Mouse (Mus musculus) hindbrain, postnatal 0 days (tissue): ENCODE results near the gene Jade1. TPM values are rescaled to one million over a fixed set of nuclear protein-coding genes. Genes with fewer than 3 reads are reported as not detected.
A peak's percentile ranks its signal among the peaks of the same experiment; 100 is the strongest.

Experiments used
- ATAC-seq: fragments of 200-750 bp; cut with Nextera tagmentation; 2 replicates; pipeline ENCODE4 v1.8.0; 2017; ENCODE audit warnings: mild to moderate bottlenecking, moderate TSS enrichment, moderate library complexity
- DNase-seq: peaks from one replicate; pipeline ENCODE4 v3.0.0-alpha.2; 2015; ENCODE audit warnings: low spot score
- H3K27ac ChIP-seq: fragments of 300-500 bp; sonication (generic); 2 replicates; pipeline ENCODE4 v1.5.1; 2014; ENCODE audit warnings: mild to moderate bottlenecking
- H3K27me3 ChIP-seq: fragments of 300-500 bp; sonication (generic); 2 replicates; pipeline ENCODE4 v1.6.1; 2014; ENCODE audit warnings: low read length, mixed read lengths; ENCODE audit not compliant: insufficient read depth
- H3K36me3 ChIP-seq: fragments of 300-500 bp; sonication (generic); 2 replicates; pipeline ENCODE4 v1.6.1; 2014; ENCODE audit warnings: low read length, mixed read lengths; ENCODE audit not compliant: insufficient read depth
- H3K4me1 ChIP-seq: fragments of 300-500 bp; sonication (generic); 2 replicates; pipeline ENCODE4 v1.6.1; 2014; ENCODE audit warnings: antibody characterized with exemption, low read length, mixed read lengths; ENCODE audit not compliant: insufficient read depth
- H3K4me2 ChIP-seq: fragments of 300-500 bp; sonication (generic); 2 replicates; pipeline ENCODE4 v1.6.1; 2014; ENCODE audit warnings: low read depth, mild to moderate bottlenecking, low read length, moderate library complexity, mixed read lengths
- H3K4me3 ChIP-seq: fragments of 300-500 bp; sonication (generic); 2 replicates; pipeline ENCODE4 v1.5.1; 2014; ENCODE audit warnings: low read length
- H3K9ac ChIP-seq: fragments of 300-500 bp; sonication (generic); replicated peaks from 2 replicates; pipeline ENCODE4 v1.6.1; 2014; ENCODE audit warnings: mild to moderate bottlenecking, low read length, moderate library complexity, mixed read lengths
- H3K9me3 ChIP-seq: fragments of 300-500 bp; sonication (generic); 2 replicates; pipeline ENCODE4 v1.6.1; 2016; ENCODE audit warnings: low read length, mixed read lengths
- CTCF ChIP-seq: IDR thresholded peaks from 2 replicates; pipeline ENCODE4 v1.5.1; 2016; ENCODE audit warnings: antibody characterized with exemption, control low read depth, low read depth
- WGBS: fragments of 180-500 bp; shearing (Covaris S2); extraction: QIAGEN DNeasy Blood & Tissue Kit; methylation state at CpG from one replicate; pipeline ENCODE4 v1.1.7; 2014; 5-methylcytosine and 5-hydroxymethylcytosine counted together
- polyA plus RNA-seq: library from polyadenylated mRNA; unstranded; fragments of >200 nt; fragmentation: Nextera tagmentation; extraction: Ambion mirVana; gene quantifications from 2 replicates; pipeline ENCODE4 v1.2.1, GENCODE M21; 2015
- total RNA-seq: library from RNA; depleted of rRNA; stranded (reverse); fragments of >200 nt; gene quantifications from 2 replicates; pipeline ENCODE4 v1.2.3, GENCODE M21; 2014

The Jade1 gene
- total and polyA plus RNA-seq, 2 experiments from 2014 or later, result 18.0 to 33.4 TPM

DNA sequence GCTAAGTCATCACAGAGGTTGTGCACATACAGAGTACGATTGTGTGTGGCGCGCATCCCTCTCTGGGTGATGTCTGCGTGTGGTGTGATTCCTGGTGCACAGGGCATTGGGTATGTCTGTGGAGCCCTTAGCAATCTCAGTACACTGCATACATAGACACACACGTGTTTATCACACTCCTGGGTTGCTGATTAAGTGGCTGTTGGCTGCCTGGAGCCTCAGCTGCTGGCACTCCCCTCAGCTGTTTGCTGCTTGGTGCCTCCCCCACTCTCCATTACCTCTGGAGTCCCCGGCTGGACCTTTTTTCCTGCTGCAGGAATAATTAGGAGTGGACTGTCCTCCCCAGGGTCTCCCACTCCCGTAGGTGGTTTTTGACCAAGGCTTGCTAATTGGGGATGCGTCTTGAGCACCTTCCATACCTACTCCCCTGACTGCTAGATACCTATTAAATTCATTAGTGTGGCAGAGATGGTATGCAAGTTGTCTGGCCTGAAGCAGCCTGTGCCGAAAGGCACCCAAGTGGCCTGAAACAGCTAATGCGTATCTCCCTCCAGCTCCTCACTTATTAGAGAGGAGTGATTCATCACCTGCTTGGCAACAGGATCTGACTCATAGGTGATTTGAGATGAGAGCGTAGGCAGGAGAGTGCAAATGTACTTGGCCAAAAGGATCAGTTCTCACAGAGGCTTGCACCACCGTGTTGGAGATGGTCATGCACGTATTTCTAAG is 50.2 kb downstream of the Jade1 start:
- H3K4me1 ChIP-seq, result no peaks in the 10 kb centered on the region
- no peak overlapping the region for H3K4me3 ChIP-seq
- H3K4me2 ChIP-seq, result no peak overlapping the region
- WGBS, result 71% methylated on average over 13 of the region's 13 CpGs
- no peak for TF ChIP-seq CTCF
- H3K9ac ChIP-seq, result no peak overlapping the region
- no peak overlapping the region for H3K27ac ChIP-seq
- no peaks in the 10 kb centered on the region for H3K9me3 ChIP-seq
- DNase-seq (no peak), ATAC-seq (peak; percentile 42)
- H3K27me3 ChIP-seq, result no peaks in the 10 kb centered on the region
- H3K36me3 ChIP-seq, result peaks cover 12% of the 10 kb centered on the region; the same call in 1 of the 2 replicates

- WGBS, result 84% methylated on average over 4 of the region's 4 CpGs
- no peak overlapping the region for H3K4me2 ChIP-seq
- DNase-seq, result no peak
- H3K27ac ChIP-seq, result no peak overlapping the region
- H3K4me1 ChIP-seq, result no peaks in the 10 kb centered on the region
- 0 out of 2 replicates have a peak, but pooled peaks have one; percentile 2 for ATAC-seq
- H3K9me3 ChIP-seq, result no peaks in the 10 kb centered on the region
- peak; percentile 57 for TF ChIP-seq CTCF
- H3K9ac ChIP-seq, result no peak overlapping the region
- no peaks in the 10 kb centered on the region for H3K27me3 ChIP-seq
- H3K4me3 ChIP-seq, result no peak overlapping the region
- peaks cover 12% of the 10 kb centered on the region; the same call in 1 of the 2 replicates for H3K36me3 ChIP-seq
Measured at GRCm38 (mm10) chr3:41606330-41606664, 50.8 kb downstream of the Jade1 start.

DNA sequence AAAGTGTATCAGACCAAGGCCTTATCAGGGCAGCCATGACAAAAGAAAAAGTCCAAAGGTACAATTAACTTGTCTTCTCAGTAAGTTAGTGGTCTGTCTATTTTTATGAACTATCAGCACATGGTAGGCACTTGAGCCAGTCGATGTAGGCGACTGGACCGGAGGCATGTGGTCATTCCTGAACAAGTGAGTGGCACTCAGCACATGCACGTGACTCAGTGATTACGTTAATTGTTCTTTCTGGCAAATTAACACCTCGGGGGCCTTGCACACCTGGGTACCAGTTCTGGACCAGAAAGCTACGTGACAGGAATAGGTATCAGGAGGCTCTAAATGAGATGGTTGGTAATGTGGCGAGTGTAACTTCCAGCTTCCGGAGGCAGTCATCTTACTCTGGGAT is 51.5 kb downstream of the Jade1 start:
- H3K4me2 ChIP-seq, result no peak overlapping the region
- H3K9me3 ChIP-seq, result no peaks in the 10 kb centered on the region
- H3K27ac ChIP-seq, result no peak overlapping the region
- ATAC-seq (no peak), DNase-seq (no peak)
- no peak overlapping the region for H3K4me3 ChIP-seq
- peaks cover 15% of the 10 kb centered on the region; the same call in 1 of the 2 replicates for H3K36me3 ChIP-seq
- H3K9ac ChIP-seq, result no peak overlapping the region
- no peaks in the 10 kb centered on the region for H3K27me3 ChIP-seq
- H3K4me1 ChIP-seq, result no peaks in the 10 kb centered on the region
- TF ChIP-seq CTCF, result no peak
- WGBS, result 78% methylated on average over 9 of the region's 9 CpGs

DNA sequence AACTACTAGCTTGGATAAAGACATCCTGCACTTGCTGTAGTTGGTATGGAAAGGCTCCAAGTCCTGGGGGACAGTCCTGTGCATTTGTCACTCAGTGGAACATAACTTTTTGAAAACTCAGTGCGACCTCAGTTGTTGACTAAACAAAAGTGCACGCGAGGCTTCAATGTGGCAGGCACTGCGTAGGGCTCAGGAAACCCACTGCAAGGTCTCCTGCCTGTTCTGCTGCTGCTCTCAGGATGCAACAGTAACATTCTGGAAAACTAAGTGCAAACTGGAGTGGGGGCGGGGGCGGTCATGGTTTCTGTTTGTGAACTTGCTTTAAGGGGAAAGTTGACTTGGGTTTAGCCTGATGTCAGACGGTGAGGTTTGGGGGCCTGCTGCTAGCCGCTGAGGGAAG is 51.9 kb downstream of the Jade1 start:
- WGBS, result 84% methylated on average over 8 of the region's 8 CpGs
- Histone ChIP-seq H3K4me2 (no peak overlapping the region), H3K4me3 (no peak overlapping the region), H3K27ac (no peak overlapping the region), H3K9me3 (no peaks in the 10 kb centered on the region), H3K36me3 (peaks cover 16% of the 10 kb centered on the region; the same call in 1 of the 2 replicates), H3K27me3 (no peaks in the 10 kb centered on the region), H3K9ac (no peak overlapping the region), H3K4me1 (no peaks in the 10 kb centered on the region)
- DNase-seq, result no peak
- no peak for TF ChIP-seq CTCF
- no peak for ATAC-seq

DNA sequence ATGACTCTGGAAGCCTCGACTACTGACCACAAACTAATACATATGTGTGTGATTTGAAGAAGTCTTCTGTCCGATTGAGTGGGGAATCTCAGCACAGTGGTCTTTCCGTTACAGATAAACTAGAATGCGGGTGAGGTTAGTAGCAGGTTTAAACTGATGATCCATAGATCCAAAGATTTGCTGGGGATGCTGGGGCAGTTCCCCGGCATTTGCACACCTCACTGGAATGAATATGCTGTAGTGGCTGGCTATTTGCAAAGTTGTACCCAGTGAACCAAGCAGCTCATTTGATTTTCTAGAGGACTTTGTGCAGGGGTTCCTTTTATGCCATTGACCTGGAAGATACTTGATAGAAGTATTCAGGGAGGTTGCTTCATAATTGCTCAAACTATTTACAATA is 53.5 kb downstream of the Jade1 start:
- 95% methylated on average over 5 of the region's 5 CpGs for WGBS
- Histone ChIP-seq H3K4me2 (no peak overlapping the region), H3K9ac (no peak overlapping the region), H3K27ac (no peak overlapping the region), H3K27me3 (no peaks in the 10 kb centered on the region), H3K4me3 (no peak overlapping the region), H3K9me3 (no peaks in the 10 kb centered on the region), H3K36me3 (peaks cover 16% of the 10 kb centered on the region; the same call in 1 of the 2 replicates), H3K4me1 (no peaks in the 10 kb centered on the region)
- TF ChIP-seq CTCF, result no peak
- DNase-seq (no peak), ATAC-seq (no peak)

- WGBS, result 94% methylated on average over 3 of the region's 3 CpGs
- TF ChIP-seq CTCF, result peak; percentile 40
- H3K4me3 ChIP-seq, result no peak overlapping the region
- no peaks in the 10 kb centered on the region for H3K4me1 ChIP-seq
- H3K9me3 ChIP-seq, result no peaks in the 10 kb centered on the region
- DNase-seq, result no peak
- no peak overlapping the region for H3K4me2 ChIP-seq
- H3K9ac ChIP-seq, result no peak overlapping the region
- no peak overlapping the region for H3K27ac ChIP-seq
- no peaks in the 10 kb centered on the region for H3K27me3 ChIP-seq
- H3K36me3 ChIP-seq, result peaks cover 22% of the 10 kb centered on the region
- 0 out of 2 replicates have a peak, but pooled peaks have one; percentile 51 for ATAC-seq
Measured at GRCm38 (mm10) chr3:41612211-41612610, 56.7 kb downstream of the Jade1 start.

DNA sequence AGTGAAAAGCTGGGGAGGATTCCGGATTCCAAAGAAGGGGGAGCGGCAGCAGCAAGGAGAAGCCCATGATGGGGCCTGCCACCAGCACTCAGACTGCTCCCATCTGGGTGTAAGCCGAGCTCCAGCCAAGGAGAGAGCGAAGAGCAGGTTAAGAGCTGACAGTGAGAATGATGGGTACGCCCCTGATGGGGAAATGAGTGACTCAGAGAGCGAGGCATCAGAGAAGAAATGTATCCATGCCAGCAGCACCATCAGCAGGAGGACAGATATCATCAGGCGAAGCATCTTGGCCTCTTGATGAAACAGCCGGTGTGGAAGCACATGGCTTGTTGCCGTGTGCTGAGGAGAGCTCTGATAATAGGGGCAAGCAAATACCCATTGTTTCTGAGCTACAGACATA is 58.2 kb downstream of the Jade1 start:
- Histone ChIP-seq H3K4me2 (no peak overlapping the region), H3K9me3 (no peaks in the 10 kb centered on the region), H3K27ac (no peak overlapping the region), H3K4me1 (no peaks in the 10 kb centered on the region), H3K36me3 (peaks cover 22% of the 10 kb centered on the region), H3K27me3 (no peaks in the 10 kb centered on the region), H3K4me3 (no peak overlapping the region), H3K9ac (no peak overlapping the region)
- no peak for DNase-seq
- 84% methylated on average over 9 of the region's 9 CpGs for WGBS
- no peak for TF ChIP-seq CTCF
- 0 out of 2 replicates have a peak, but pooled peaks have one; percentile 14 for ATAC-seq
